Mouse (Mus musculus) kidney, adult 10 weeks (tissue): ENCODE results near the gene Gm8138. TPM values are rescaled to one million over a fixed set of nuclear protein-coding genes. Genes with fewer than 3 reads are reported as not detected.

Experiments
- polyA plus RNA-seq: library from polyadenylated mRNA; stranded (reverse); fragments of 350-450 nt; fragmentation: Illumina TruSeq; extraction: RNeasy Lipid Tissue Mini Kit (QIAGEN cat#74804); gene quantifications from one replicate; pipeline ENCODE4 v1.2.3, GENCODE M21; 2014; ENCODE audit warnings: low read depth, low replicate concordance

The Gm8138 gene
- 0.32 TPM for polyA plus RNA-seq

DNA sequence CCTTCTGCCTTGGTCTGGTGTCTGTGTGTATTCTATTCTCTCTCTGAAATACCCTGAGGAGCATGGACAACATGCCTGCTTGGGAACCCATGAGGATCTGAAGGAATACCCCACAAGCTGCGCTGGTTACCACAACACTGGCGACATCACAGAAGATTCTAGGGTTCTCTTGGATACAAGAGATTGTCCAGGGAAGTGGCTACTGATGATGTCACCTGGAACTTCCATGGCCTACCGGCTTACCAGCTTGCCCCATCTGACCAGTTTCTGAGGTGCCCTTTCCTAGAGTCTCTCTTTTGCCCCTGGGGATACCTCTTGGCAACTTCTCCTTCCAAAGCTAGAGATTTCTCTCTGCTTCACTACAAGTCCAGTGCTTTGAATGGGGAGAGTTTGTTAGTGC is at the start of gene Gm8138:
TSS of gene Gm8138 (minus strand) at position 101 of the 400 bp plus-strand sequence.

Other genes with a start within 250 kb of the Gm8138 start
- 0.40 TPM for gene Gm7233, start 236.5 kb downstream of the Gm8138 start, polyA plus RNA-seq
- not detected for gene Gm8122, start 181.0 kb downstream of the Gm8138 start, polyA plus RNA-seq
- 4.1 TPM for gene Gm8126, start 157.7 kb downstream of the Gm8138 start, polyA plus RNA-seq
- gene Gm9732, start 141.3 kb downstream of the Gm8138 start, polyA plus RNA-seq = 1.5 TPM
- gene Gm8127, start 122.5 kb downstream of the Gm8138 start, polyA plus RNA-seq = not detected
- not detected for gene 1700001F09Rik, start 68.5 kb downstream of the Gm8138 start, polyA plus RNA-seq
- gene Gm5799, start 127.2 kb upstream of the Gm8138 start, polyA plus RNA-seq = 1.5 TPM
- not detected for gene Gm17654, start 162.8 kb upstream of the Gm8138 start, polyA plus RNA-seq
- gene Gm10375, start 191.7 kb upstream of the Gm8138 start, polyA plus RNA-seq = not detected